17 mouse cellular contexts compared by ENCODE assay signal in genomic region chr1:19104143-19104857, GRCm38 (mm10). TPM values are rescaled to one million over a fixed set of nuclear protein-coding genes. Genes with fewer than 3 reads are reported as not detected.
DNase-seq lines count a peak whose midpoint lies in the region; ATAC-seq and TF ChIP-seq lines count a peak whose summit lies in the region.
"Had no signal": no experiment of that assay in that cellular context is flagged by ENCODE, and none has a peak within 500 bp of the region (broad histone marks: within the 10 kb centered on the region; RNA-seq: fewer than 3 reads in every experiment).

No protein-coding gene starts in this region.

- no peaks in the 10 kb centered on the region for H3K36me3 ChIP-seq in forebrain, embryonic 16.5 days (ENCODE audit: control insufficient read depth, insufficient read depth)
- no peaks in the 10 kb centered on the region for H3K36me3 ChIP-seq in midbrain, embryonic 14.5 days (ENCODE audit: control insufficient read depth, insufficient read depth, low read length)
- H3K36me3 ChIP-seq in liver, postnatal 0 days (replicated peaks; ENCODE audit: insufficient read depth, low read length) = no peaks in the 10 kb centered on the region
- H3K36me3 ChIP-seq: embryonic facial prominence, embryonic 15.5 days had no signal

- WGBS in forebrain, embryonic 16.5 days = under 1% methylated on average over 40 of the region's 40 CpGs
- WGBS in midbrain, embryonic 14.5 days = under 1% methylated on average over 40 of the region's 40 CpGs
- 2% methylated on average over 40 of the region's 40 CpGs for WGBS in liver, postnatal 0 days (ENCODE audit: insufficient replicate concordance)

- ATAC-seq in forebrain, embryonic 16.5 days = peak; percentile 11; the same call in 1 of the 2 replicates
- ATAC-seq in midbrain, embryonic 14.5 days (ENCODE audit: low FRiP score, low TSS enrichment) = peak; percentile 37
- no peak for ATAC-seq in liver, postnatal 0 days
- ATAC-seq: Patski had no signal

- peak overlapping the region; percentile 56 for H3K27ac ChIP-seq in forebrain, embryonic 16.5 days (ENCODE audit: low read length)
- peak overlapping the region; percentile 91 for H3K27ac ChIP-seq in midbrain, embryonic 14.5 days (replicated peaks; ENCODE audit: low read depth, low read length)
- H3K27ac ChIP-seq in liver, postnatal 0 days (ENCODE audit: low read depth) = no peak overlapping the region
- H3K27ac ChIP-seq: embryonic facial prominence, embryonic 15.5 days; liver, embryonic 14.5 days had no signal

- peak overlapping the region; percentile 26 for H3K4me3 ChIP-seq in forebrain, embryonic 16.5 days (replicated peaks; ENCODE audit: low read length)
- H3K4me3 ChIP-seq in midbrain, embryonic 14.5 days (replicated peaks; ENCODE audit: low read depth, low read length) = peak overlapping the region; percentile 39
- H3K4me3 ChIP-seq in liver, postnatal 0 days (ENCODE audit: low read depth, low read length) = no peak overlapping the region
- H3K4me3 ChIP-seq: embryonic facial prominence, embryonic 15.5 days had no signal

- no peaks in the 10 kb centered on the region for H3K4me1 ChIP-seq in forebrain, embryonic 16.5 days (replicated peaks; ENCODE audit: control insufficient read depth, insufficient read depth, low read length)
- no peaks in the 10 kb centered on the region for H3K4me1 ChIP-seq in midbrain, embryonic 14.5 days (ENCODE audit: control insufficient read depth, insufficient read depth, low read length)
- no peaks in the 10 kb centered on the region for H3K4me1 ChIP-seq in liver, postnatal 0 days (ENCODE audit: insufficient read depth)
- H3K4me1 ChIP-seq: embryonic facial prominence, embryonic 15.5 days had no signal

- TF ChIP-seq EP300 in liver, postnatal 0 days (IDR thresholded peaks at IDR 0.05; ENCODE audit: low read depth) = no peak

- no peak for TF ChIP-seq CTCF in liver, postnatal 0 days (IDR thresholded peaks at IDR 0.05; ENCODE audit: low read depth)

- no peak overlapping the region; the same call in 1 of the 2 replicates for H3K9ac ChIP-seq in forebrain, embryonic 16.5 days (replicated peaks; ENCODE audit: low read depth, low read length)
- peak overlapping the region; percentile 61 for H3K9ac ChIP-seq in midbrain, embryonic 14.5 days (replicated peaks; ENCODE audit: low read length)
- H3K9ac ChIP-seq in liver, postnatal 0 days (replicated peaks) = no peak overlapping the region
- H3K9ac ChIP-seq: embryonic facial prominence, embryonic 15.5 days; liver, embryonic 14.5 days had no signal

- no peaks in the 10 kb centered on the region for H3K9me3 ChIP-seq in forebrain, embryonic 16.5 days (ENCODE audit: control insufficient read depth, low read length)
- H3K9me3 ChIP-seq in midbrain, embryonic 14.5 days (ENCODE audit: control insufficient read depth, low read length) = no peaks in the 10 kb centered on the region
- H3K9me3 ChIP-seq in liver, postnatal 0 days (ENCODE audit: low read length) = no peaks in the 10 kb centered on the region
- H3K9me3 ChIP-seq: embryonic facial prominence, embryonic 15.5 days had no signal

- peaks cover 80% of the 10 kb centered on the region for H3K27me3 ChIP-seq in forebrain, embryonic 16.5 days (replicated peaks; ENCODE audit: control insufficient read depth, insufficient read depth, low read length)
- peaks cover 86% of the 10 kb centered on the region for H3K27me3 ChIP-seq in midbrain, embryonic 14.5 days (ENCODE audit: control insufficient read depth, insufficient read depth, low read length)
- H3K27me3 ChIP-seq in liver, postnatal 0 days (ENCODE audit: insufficient read depth, low read length) = peaks cover 33% of the 10 kb centered on the region

- peak; percentile 17 for DNase-seq in cerebellum, postnatal 10 days
- DNase-seq in cerebellum, postnatal 36 days = no peak
- DNase-seq in ZHBTc4 (ENCODE audit: low read depth, low spot score) = peak; percentile 39
- DNase-seq in midbrain, embryonic 14.5 days = peak; percentile 73
- no peak for DNase-seq in liver, postnatal 0 days
- no peak for DNase-seq in thymus, postnatal 14 days
- DNase-seq in layer of hippocampus, adult 18-20 months (ENCODE audit: low spot score in 2 of 2) = no peak
- DNase-seq: gastrocnemius, postnatal 14 days; layer of hippocampus, postnatal 36 days; thymus, postnatal 25 days had no signal

- no peak overlapping the region for H3K4me2 ChIP-seq in forebrain, embryonic 16.5 days (ENCODE audit: low read length)
- peak overlapping the region; percentile 53 for H3K4me2 ChIP-seq in midbrain, embryonic 14.5 days (ENCODE audit: low read length)
- no peak overlapping the region for H3K4me2 ChIP-seq in liver, postnatal 0 days (ENCODE audit: low read depth, low read length)
- H3K4me2 ChIP-seq: embryonic facial prominence, embryonic 15.5 days had no signal

RNA-seq across cellular contexts. Expression of gene Tfap2d, which starts 1.5 kb away (rescaled TPM):
- polyA plus RNA-seq in forebrain, embryonic 16.5 days (2015; fragmentation: Nextera tagmentation; extraction: Ambion mirVana) = 7.1 and 11.1 TPM in 2 replicates
- 73.8 and 75.5 TPM in 2 replicates for polyA plus RNA-seq in midbrain, embryonic 14.5 days (2014; fragmentation: Nextera tagmentation; extraction: Ambion mirVana)
- polyA plus RNA-seq in liver, postnatal 0 days (2015; fragmentation: Nextera tagmentation; extraction: Ambion mirVana) = not detected in 2 replicates
- total RNA-seq in layer of hippocampus, adult 18-20 months (2021) = not detected
- total RNA-seq: gastrocnemius, postnatal 14 days; layer of hippocampus, postnatal 36 days; megakaryocyte, adult 5-6 weeks had no signal
- polyA plus RNA-seq: embryonic facial prominence, embryonic 15.5 days; heart, embryonic 16.5 days; kidney, embryonic 16.5 days; liver, embryonic 14.5 days; Patski had no signal

Comparison
In these comparisons a context has a peak if more than half of its experiments do, and no peak if none do; other contexts are left out.
1. DNase-seq: peak in cerebellum, postnatal 10 days (2 of 2), ZHBTc4 (single experiment) and midbrain, embryonic 14.5 days (single experiment); none in cerebellum, postnatal 36 days (0 of 2), liver, postnatal 0 days (single experiment), thymus, postnatal 14 days (single experiment) and layer of hippocampus, adult 18-20 months (0 of 2).